Mouse (Mus musculus): Measurements from ENCODE around the gene Ddx39b. TPM values are rescaled to one million over a fixed set of nuclear protein-coding genes. Genes with fewer than 3 reads are reported as not detected.
"Not testable (repeated sequence)": the region's sequence is repeated elsewhere in the genome, so short reads cannot be mapped to it uniquely, and the experiment has no call there.

Ddx39b gene
- polyA plus RNA-seq, 1 experiment from 2014 or later, result 321 TPM

GRCm38 (mm10) chr17:35233114-35233980 lies 8.2 kb upstream of the Ddx39b start, which contains the start of gene Atp6v1g2:
Gene Atp6v1g2 (plus strand): TSS chr17:35233660.
- no peaks in the 10 kb centered on the region for H3K27me3 ChIP-seq
- DNase-seq (ENCODE audit: low read depth, low spot score) (no peak), ATAC-seq (no peak)
- ChIA-PET CTCF (interaction anchor here (0.7 to 20.7 kb wide), 11 partner anchors 8 to 73 kb away, joined by 3 to 239 read pairs (median 4); partner anchors contain the start of genes Aif1 and Ddx39b), POLR2A (interaction anchor here (1.0 to 1.4 kb wide), 3 partner anchors 9 to 67 kb away, joined by 4 to 7 read pairs (median 5); no protein-coding TSS in a partner anchor)
- no peak for TF ChIP-seq CTCF (IDR thresholded peaks at IDR 0.05)
- in situ Hi-C loops (cut with MboI; ENCODE audit: low pct_unique_long_range_greater_than_20kb), result loop anchor here (5.0 to 10.0 kb wide), 2 partner anchors 66 to 219 kb away; partner anchors contain the start of gene Vwa7

GRCm38 (mm10) chr17:35234090-35234489 lies 7.5 kb upstream of the Ddx39b start:
- in situ Hi-C loops (cut with MboI; ENCODE audit: low pct_unique_long_range_greater_than_20kb), result loop anchor here (5.0 to 10.0 kb wide), 2 partner anchors 67 to 219 kb away; partner anchors contain the start of gene Vwa7
- not testable (repeated sequence) for H3K27me3 ChIP-seq; DNase-seq (ENCODE audit: low read depth, low spot score); ATAC-seq
- ChIA-PET CTCF (interaction anchor here (1.2 to 20.7 kb wide), 3 partner anchors 12 to 63 kb away, joined by 3 to 239 read pairs (median 5); partner anchors contain the start of gene Aif1), POLR2A (interaction anchor here (0.7 to 1.0 kb wide), 3 partner anchors 63 to 70 kb away, joined by 4 to 5 read pairs (median 5); no protein-coding TSS in a partner anchor)

- POLR2A ChIA-PET, result interaction anchor here (0.7 to 1.0 kb wide), 2 partner anchors 64 to 71 kb away, joined by 4 to 5 read pairs; no protein-coding TSS in a partner anchor
- in situ Hi-C loops (cut with MboI; ENCODE audit: low pct_unique_long_range_greater_than_20kb), result loop anchor here (5.0 to 10.0 kb wide), 2 partner anchors 68 to 220 kb away; partner anchors contain the start of gene Vwa7
- ATAC-seq (no peak), DNase-seq (ENCODE audit: low read depth, low spot score) (no peak)
- H3K27me3 ChIP-seq, result no peaks in the 10 kb centered on the region
- no peak for TF ChIP-seq CTCF (IDR thresholded peaks at IDR 0.05)
- CTCF ChIA-PET, result interaction anchor here (1.8 to 20.7 kb wide), 2 partner anchors 56 to 64 kb away, joined by 5 to 239 read pairs; partner anchors contain the start of gene Aif1
These were observed 6.6 kb upstream of the Ddx39b start for GRCm38 (mm10) chr17:35234903-35235302.

DNA sequence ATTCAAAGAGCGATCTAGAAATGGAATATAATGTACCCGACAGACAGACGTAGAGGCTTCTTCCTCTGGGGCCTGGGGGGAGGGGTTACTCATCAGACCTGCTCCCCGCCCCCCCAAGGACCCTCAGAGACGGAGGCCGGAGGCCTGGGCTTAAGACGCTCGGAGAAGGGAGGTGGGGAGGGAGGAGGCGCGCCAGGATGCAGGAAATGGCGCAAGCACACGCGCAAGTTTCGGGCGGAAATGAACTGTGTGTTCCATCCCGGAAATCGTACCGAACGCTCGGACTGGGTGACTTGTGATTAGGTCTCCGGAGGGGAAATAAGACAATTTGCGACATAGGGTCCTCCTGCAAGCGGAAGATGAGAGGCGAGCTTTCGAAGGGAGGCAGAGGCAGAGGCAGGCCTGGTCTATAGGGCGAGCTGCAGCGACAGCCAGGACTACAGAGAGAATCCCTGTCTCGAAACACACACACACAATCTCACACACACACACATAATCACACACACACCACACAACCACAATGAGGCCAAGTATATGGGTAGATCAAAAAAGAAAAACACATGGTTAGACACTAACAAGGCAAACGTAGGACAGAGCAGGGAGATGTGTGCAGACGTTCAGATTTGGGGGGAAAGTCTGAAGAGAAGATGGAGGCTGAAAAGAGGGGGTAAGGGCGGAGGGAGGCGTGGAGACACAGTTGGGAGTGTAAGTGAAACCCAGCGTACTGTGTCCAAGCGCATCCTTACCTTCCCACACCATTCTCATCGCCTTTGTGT lies 5.7 kb upstream of the Ddx39b start, which contains the start of gene Nfkbil1:
TSS of gene Nfkbil1 (minus strand) at position 179 of the 776 bp plus-strand sequence.
- in situ Hi-C loops (cut with MboI; ENCODE audit: low pct_unique_long_range_greater_than_20kb), result loop anchor here (10.0 kb wide), 1 partner anchor 221 kb away; the partner anchor contains the start of gene Vwa7
- DNase-seq (ENCODE audit: low read depth, low spot score) (peak; percentile 83), ATAC-seq (peak; percentile 49)
- H3K27me3 ChIP-seq, result no peaks in the 10 kb centered on the region
- ChIA-PET CTCF (interaction anchor here (1.8 to 20.7 kb wide), 2 partner anchors 57 to 65 kb away, joined by 5 to 239 read pairs; partner anchors contain the start of gene Aif1), POLR2A (no interaction called here)
- TF ChIP-seq CTCF (IDR thresholded peaks at IDR 0.05), result no peak

- ATAC-seq (peak; percentile 60), DNase-seq (ENCODE audit: low read depth, low spot score) (no peak)
- ChIA-PET POLR2A (no interaction called here), CTCF (interaction anchor here (20.7 kb wide), 1 partner anchor 65 kb away, joined by 239 read pairs; the partner anchor contains the start of gene Aif1)
- no peak for TF ChIP-seq CTCF (IDR thresholded peaks at IDR 0.05)
- H3K27me3 ChIP-seq, result no peaks in the 10 kb centered on the region
- in situ Hi-C loops (cut with MboI; ENCODE audit: low pct_unique_long_range_greater_than_20kb), result loop anchor here (10.0 kb wide), 1 partner anchor 222 kb away; the partner anchor contains the start of gene Vwa7
These were observed 5.2 kb upstream of the Ddx39b start for GRCm38 (mm10) chr17:35236390-35236746.

DNA sequence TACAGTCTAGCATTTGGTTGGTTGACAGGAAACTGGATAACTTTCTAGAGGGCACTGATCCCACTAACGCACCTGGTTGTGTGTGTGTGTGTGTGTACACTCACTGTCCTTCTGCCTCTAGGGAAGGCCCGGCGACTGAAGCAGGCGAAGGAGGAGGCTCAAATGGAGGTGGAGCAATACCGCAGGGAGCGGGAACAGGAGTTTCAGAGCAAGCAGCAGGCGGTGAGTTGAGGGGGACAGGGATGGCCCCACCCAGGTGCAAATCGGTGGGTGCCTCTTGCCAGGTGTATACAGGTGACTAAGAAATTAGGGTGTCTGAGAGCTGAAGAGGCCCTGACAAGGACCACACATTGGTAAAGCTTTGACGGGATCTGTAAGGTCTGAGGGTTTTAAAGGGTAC lies 4.5 kb upstream of the Ddx39b start:
- CTCF ChIA-PET, result interaction anchor here (20.7 kb wide), 1 partner anchor 66 kb away, joined by 239 read pairs; the partner anchor contains the start of gene Aif1
- no peak for ATAC-seq
- H3K27me3 ChIP-seq, result no peaks in the 10 kb centered on the region
- POLR2A ChIA-PET, result no interaction called here
- TF ChIP-seq CTCF (IDR thresholded peaks at IDR 0.05), result no peak
- no peak for DNase-seq (ENCODE audit: low read depth, low spot score)
- in situ Hi-C loops (cut with MboI; ENCODE audit: low pct_unique_long_range_greater_than_20kb), result loop anchor here (10.0 kb wide), 1 partner anchor 222 kb away; the partner anchor contains the start of gene Vwa7

- no peaks in the 10 kb centered on the region for H3K27me3 ChIP-seq
- in situ Hi-C loops (cut with MboI; ENCODE audit: low pct_unique_long_range_greater_than_20kb), result loop anchor here (10.0 kb wide), 1 partner anchor 223 kb away; the partner anchor contains the start of gene Vwa7
- ATAC-seq (no peak), DNase-seq (ENCODE audit: low read depth, low spot score) (no peak)
- ChIA-PET CTCF (interaction anchor here (20.7 kb wide), 1 partner anchor 67 kb away, joined by 239 read pairs; the partner anchor contains the start of gene Aif1), POLR2A (no interaction called here)
- no peak for TF ChIP-seq CTCF (IDR thresholded peaks at IDR 0.05)
These were observed 4.0 kb upstream of the Ddx39b start for GRCm38 (mm10) chr17:35237504-35237903.

- no peak for DNase-seq (ENCODE audit: low read depth, low spot score)
- in situ Hi-C loops (cut with MboI; ENCODE audit: low pct_unique_long_range_greater_than_20kb), result loop anchor here (10.0 kb wide), 2 partner anchors 225 to 395 kb away; partner anchors contain the start of gene Vwa7
- CTCF ChIA-PET, result interaction anchor here (0.6 to 20.7 kb wide), 3 partner anchors 61 to 77 kb away, joined by 3 to 239 read pairs (median 3); partner anchors contain the start of gene Aif1
- POLR2A ChIA-PET, result interaction anchor here (0.5 to 4.0 kb wide), 2 partner anchors 12 to 35 kb away, joined by 3 to 21 read pairs; no protein-coding TSS in a partner anchor
- H3K27me3 ChIP-seq, result no peaks in the 10 kb centered on the region
- no peak for TF ChIP-seq CTCF (IDR thresholded peaks at IDR 0.05)
- ATAC-seq, result no peak
These were observed 1.8 kb upstream of the Ddx39b start for GRCm38 (mm10) chr17:35239700-35240099.

Measured in Patski (cell line).